Mouse (Mus musculus): ENCODE results near the gene Zp3.

DNA sequence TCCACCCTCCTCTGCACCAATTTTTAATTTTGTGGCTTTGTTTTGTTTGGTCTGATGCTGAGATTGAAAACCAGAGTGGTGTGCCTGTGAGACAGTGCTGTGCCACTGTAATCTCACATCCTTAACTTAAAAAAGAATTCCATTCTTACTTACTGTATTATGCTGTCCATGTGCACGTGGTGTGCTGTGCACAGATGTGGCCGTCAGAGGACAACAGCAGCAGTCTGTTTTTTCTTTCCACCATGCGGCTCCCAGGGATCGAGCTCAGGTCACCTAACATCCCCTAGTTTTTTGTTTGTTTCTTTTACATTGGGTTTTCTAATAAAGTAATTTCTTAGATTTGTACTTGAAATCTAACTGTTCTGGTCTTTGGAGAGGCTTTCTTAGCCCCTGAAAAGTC lies 24.6 kb downstream of the Zp3 start:
- no peak for TF ChIP-seq CTCF (IDR thresholded peaks at IDR 0.05; ENCODE audit: control insufficient read depth, insufficient read depth, insufficient replicate concordance, low read depth, low read length)
- TF ChIP-seq POLR2A (IDR thresholded peaks at IDR 0.05; ENCODE audit: control insufficient read depth, low read depth, low read length) = no peak

All from testis, adult 2 months (tissue).